In genomic region chr8:46769408-46770180, GRCm38 (mm10) we compare ENCODE assay signal across 8 mouse cellular contexts. TPM values are rescaled to one million over a fixed set of nuclear protein-coding genes. Genes with fewer than 3 reads are reported as not detected.
DNase-seq lines count a peak whose midpoint lies in the region; ATAC-seq and TF ChIP-seq lines count a peak whose summit lies in the region.

No protein-coding gene starts in this region.

- DNase-seq in heart, adult 8-10 months (ENCODE audit: low spot score), result no peak
- peak; percentile 20 for DNase-seq in brain, embryonic 18.5 days (ENCODE audit: low read depth, low spot score)
- peak; percentile 35 to 41 for DNase-seq in frontal cortex, postnatal 36 days (ENCODE audit: low spot score in 2 of 2)
- no peak for DNase-seq in limb, embryonic 14.5 days (ENCODE audit: low spot score)
- DNase-seq in testis, postnatal 14 days (ENCODE audit: low spot score), result peak; percentile 7
- no peak for DNase-seq in urinary bladder, postnatal 10 days (ENCODE audit: low spot score)
- DNase-seq in urinary bladder, adult 18-20 months (ENCODE audit: low spot score in 2 of 2), result no peak

- H3K27ac ChIP-seq in heart, embryonic 13.5 days (replicated peaks), result peak overlapping the region; percentile 32; the same call in 1 of the 2 replicates
- H3K27ac ChIP-seq in limb, embryonic 14.5 days (replicated peaks; ENCODE audit: low read depth, low read length), result peak overlapping the region; percentile 28; the same call in 1 of the 2 replicates

- no peak overlapping the region for H3K4me3 ChIP-seq in heart, embryonic 13.5 days
- no peak overlapping the region for H3K4me3 ChIP-seq in limb, embryonic 14.5 days (replicated peaks; ENCODE audit: low read length)

- H3K4me1 ChIP-seq in heart, embryonic 13.5 days, result peaks cover 31% of the 10 kb centered on the region
- no peaks in the 10 kb centered on the region; the same call in 1 of the 2 replicates for H3K4me1 ChIP-seq in limb, embryonic 14.5 days (ENCODE audit: control insufficient read depth, insufficient read depth, low read length)

- ATAC-seq in heart, embryonic 13.5 days (ENCODE audit: extremely low read depth, insufficient number of reproducible peaks, low FRiP score, low TSS enrichment), result no peak
- ATAC-seq in limb, embryonic 14.5 days (ENCODE audit: low FRiP score, low read depth), result no peak

- no peaks in the 10 kb centered on the region for H3K9me3 ChIP-seq in heart, embryonic 13.5 days
- H3K9me3 ChIP-seq in limb, embryonic 14.5 days (ENCODE audit: control insufficient read depth, low read length), result no peaks in the 10 kb centered on the region

- H3K27me3 ChIP-seq in heart, embryonic 13.5 days (replicated peaks), result no peaks in the 10 kb centered on the region
- no peaks in the 10 kb centered on the region for H3K27me3 ChIP-seq in limb, embryonic 14.5 days (ENCODE audit: control insufficient read depth, insufficient read depth, low read length)

- peaks cover 14% of the 10 kb centered on the region for H3K36me3 ChIP-seq in heart, embryonic 13.5 days
- no peaks in the 10 kb centered on the region; the same call in 1 of the 2 replicates for H3K36me3 ChIP-seq in limb, embryonic 14.5 days (ENCODE audit: control insufficient read depth, insufficient read depth, low read length)

- H3K4me2 ChIP-seq in heart, embryonic 13.5 days, result no peak overlapping the region
- no peak overlapping the region for H3K4me2 ChIP-seq in limb, embryonic 14.5 days (replicated peaks; ENCODE audit: low read depth, low read length, severe bottlenecking)

- no peak for TF ChIP-seq POLR2A in limb, embryonic 14.5 days (IDR thresholded peaks at IDR 0.05; ENCODE audit: borderline replicate concordance, extremely low read depth, insufficient read depth, insufficient read length)

- 71% methylated on average over 11 of the region's 11 CpGs for WGBS in heart, embryonic 13.5 days
- WGBS in limb, embryonic 14.5 days, result 62% methylated on average over 11 of the region's 11 CpGs

- peak overlapping the region; percentile 28; the same call in 1 of the 2 replicates for H3K9ac ChIP-seq in heart, embryonic 13.5 days
- H3K9ac ChIP-seq in limb, embryonic 14.5 days (ENCODE audit: low read depth, low read length, severe bottlenecking), result no peak overlapping the region

RNA-seq across cellular contexts. Expression of gene Irf2, which starts 30.1 kb away (rescaled TPM):
- polyA plus RNA-seq in heart, embryonic 13.5 days (2015; fragmentation: Nextera tagmentation; extraction: Ambion mirVana), result 10.8 and 14.0 TPM in 2 replicates
- 10 to 100 TPM; 26.0 to 34.6 (median 27.6) TPM for total RNA-seq in heart, adult 8-10 months (2022)
- polyA plus RNA-seq in limb, embryonic 14.5 days (2012; rRNA removed), result 13.8 and 15.1 TPM in 2 replicates
- polyA plus RNA-seq in limb, embryonic 14.5 days (2014; fragmentation: Nextera tagmentation; extraction: Ambion mirVana), result 16.8 and 19.0 TPM in 2 replicates

Comparison
In these comparisons a context has a peak if more than half of its experiments do, and no peak if none do; other contexts are left out.
1. DNase-seq: peak in brain, embryonic 18.5 days (single experiment), frontal cortex, postnatal 36 days (2 of 2) and testis, postnatal 14 days (single experiment); none in heart, adult 8-10 months (single experiment), limb, embryonic 14.5 days (single experiment), urinary bladder, postnatal 10 days (single experiment) and urinary bladder, adult 18-20 months (0 of 2).